Mouse (Mus musculus) heart, postnatal 14 days (tissue): ENCODE data around the gene Il10rb. TPM values are rescaled to one million over a fixed set of nuclear protein-coding genes. Genes with fewer than 3 reads are reported as not detected.

Source experiments
- DNase-seq, 2 experiments: peaks; one replicate each; pipeline ENCODE4 v3.0.0; 2021 to 2022
- intact Hi-C: fragments of 180-260 bp; cut with DNase I; formaldehyde crosslinking; loops from one replicate; pipeline ENCODE4 v1.15.1; 2025
- total RNA-seq, 2 experiments: library from RNA; stranded (reverse); gene quantifications; 2 replicates each; pipeline ENCODE4 v1.2.3; 2021

The Il10rb gene
- total RNA-seq, 2 experiments from 2014 or later = 86.4 to 94.7 TPM

DNA sequence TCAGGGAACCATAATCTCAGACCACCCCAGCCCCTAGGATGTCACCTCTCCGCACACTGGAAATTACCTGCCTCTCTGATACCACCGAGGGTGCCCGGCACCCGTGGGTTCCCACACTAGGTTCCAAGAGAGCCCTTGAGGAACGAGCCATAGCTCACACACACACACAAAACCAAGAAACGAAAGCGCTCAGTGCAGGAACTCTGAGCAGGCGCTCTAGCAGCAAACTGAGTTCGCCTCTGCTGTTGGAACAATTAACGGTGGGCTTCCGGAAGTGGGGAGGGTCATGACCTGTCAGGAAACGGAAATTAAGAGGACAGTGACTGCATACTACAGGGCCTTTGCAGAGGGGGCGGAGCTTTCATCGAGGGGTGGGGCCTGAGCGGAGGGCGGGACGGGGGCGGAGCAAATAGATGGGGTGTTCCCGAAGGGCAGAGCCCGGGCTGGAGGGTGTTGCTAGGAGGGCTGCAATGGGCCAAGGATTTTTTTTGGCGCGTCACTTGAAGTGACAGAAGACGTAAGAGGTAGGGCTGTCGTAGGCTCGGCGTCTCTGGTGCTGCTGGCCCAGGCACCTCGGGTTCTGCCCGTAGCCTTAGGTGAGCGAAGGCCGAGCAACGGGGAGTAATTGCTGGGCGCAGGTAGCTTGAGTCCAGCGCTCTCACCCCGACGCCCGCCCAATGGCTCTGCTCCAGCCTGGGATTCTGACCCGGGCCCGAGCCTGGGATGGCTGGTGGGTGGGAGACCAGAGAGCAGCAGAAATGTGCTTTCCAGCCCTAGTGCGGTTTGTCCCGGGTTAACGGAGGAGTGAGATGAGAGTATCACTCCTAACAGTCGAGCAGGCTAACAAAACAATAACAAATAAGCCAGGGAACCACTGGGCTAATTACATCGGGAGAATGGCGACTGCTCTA lies 58.9 kb downstream of the Il10rb start:
- intact Hi-C loops = no loop called here

DNA sequence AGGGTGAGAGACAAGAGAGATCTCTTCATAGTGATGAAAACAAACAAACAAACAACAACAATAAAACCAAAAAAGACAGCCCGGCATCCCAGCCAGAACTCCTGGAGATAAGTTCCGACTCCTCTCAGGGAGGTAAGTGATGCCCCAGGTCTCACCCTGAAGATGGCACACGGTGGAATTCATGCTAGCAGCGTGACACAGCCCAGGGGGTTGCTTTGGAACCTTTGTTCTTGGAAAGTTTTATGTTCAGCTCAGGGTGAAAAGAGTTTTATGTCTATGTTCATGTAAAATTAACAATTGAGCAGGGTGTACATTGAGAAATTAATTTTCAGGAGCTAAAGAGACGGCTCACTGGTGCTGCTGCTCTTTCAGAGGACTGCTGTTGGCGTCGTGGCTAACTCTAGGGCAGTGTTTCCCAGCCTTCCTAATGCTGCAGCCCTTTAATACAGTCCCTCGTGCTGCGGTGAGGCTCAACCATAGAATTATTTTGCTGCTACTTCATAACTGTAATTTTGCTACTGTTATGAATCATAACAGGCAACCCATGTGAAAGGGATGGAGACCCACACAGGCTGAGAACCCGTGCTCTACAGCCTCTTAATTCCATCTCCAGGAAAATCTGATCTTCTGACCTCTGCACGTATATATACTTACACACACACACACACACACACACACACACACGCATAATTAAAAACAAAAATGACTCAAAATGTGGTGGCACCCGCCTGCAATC lies 59.7 kb downstream of the Il10rb start:
- intact Hi-C loops = loop anchor here (2.0 kb wide), 1 partner anchor 19 kb away; the partner anchor contains the start of gene Ifnar1
- no peak for DNase-seq

More for the DNA sequence above, 58.9 kb downstream of the Il10rb start:
- peak; percentile 87 to 90 for DNase-seq

DNA sequence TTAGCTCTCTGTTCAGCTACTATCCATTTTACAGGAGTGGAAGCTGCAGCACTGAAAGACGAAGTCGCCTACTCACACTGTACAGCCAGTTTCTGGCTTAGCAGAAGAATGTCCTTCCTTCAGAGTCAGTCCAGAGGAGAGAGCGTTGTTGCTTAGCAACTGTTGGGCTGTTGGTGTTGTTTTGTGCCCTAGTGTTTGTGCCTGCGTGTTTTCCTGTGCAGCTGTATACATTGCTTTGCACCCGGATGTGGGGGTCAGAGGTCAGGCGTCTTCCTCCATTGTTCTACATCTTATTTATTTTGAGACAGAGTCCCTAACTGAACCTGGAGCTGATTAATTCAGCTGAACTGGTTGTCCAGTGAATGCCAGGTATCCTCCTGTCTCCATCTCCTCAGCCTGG lies 60.6 kb downstream of the Il10rb start:
- peak; percentile 33 to 36 for DNase-seq
- intact Hi-C loops = loop anchor here (2.0 kb wide), 1 partner anchor 18 kb away; the partner anchor contains the start of gene Ifnar1

DNA sequence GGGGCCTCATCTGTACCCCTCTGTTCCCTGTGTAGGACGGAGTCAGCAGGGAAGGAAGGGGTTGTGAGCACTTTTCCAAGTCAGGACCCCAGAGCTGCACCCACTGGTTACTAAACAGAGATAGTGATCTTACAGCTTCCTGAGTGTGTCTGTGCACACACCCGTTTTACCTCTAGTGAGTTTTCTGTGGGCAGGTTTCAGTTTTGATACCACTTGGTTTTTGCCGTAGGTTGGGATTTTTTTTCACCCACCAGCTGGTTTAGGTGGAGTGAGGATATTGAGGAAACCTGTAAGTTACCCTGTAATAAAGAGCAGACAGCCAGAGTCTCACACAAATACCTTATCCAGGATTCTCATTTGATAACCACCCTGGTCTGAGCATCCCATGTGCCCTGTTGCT lies 64.5 kb downstream of the Il10rb start:
- DNase-seq = no peak
- intact Hi-C loops = no loop called here

DNA sequence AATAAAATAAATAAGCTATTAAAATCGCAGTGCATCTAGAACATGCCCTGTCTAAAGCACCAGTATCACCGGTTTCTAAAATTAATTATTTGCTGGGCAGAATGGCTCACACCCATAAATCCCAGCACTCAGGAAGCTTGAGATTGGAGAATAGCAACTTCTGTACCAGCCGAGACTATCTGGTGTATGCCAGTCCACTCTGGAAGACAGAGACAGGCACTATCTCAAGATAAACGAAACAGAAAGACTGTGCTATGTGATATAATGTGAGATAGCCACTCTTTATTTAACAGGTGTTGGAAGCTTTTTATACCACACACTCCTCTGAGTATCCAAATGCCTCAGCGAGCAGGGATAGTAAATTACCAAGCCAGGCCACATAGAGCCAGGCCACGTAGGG lies 65.5 kb downstream of the Il10rb start:
- intact Hi-C loops = no loop called here
- no peak for DNase-seq

Other genes with a start within 250 kb of the Il10rb start
- gene Olig2, start 180.7 kb upstream of the Il10rb start, total RNA-seq = not detected
- gene Olig1, start 136.4 kb upstream of the Il10rb start, total RNA-seq = not detected
- 10 to 100 TPM; 32.9 to 33.2 TPM for gene Ifnar2, start 33.4 kb upstream of the Il10rb start, total RNA-seq
- gene Gm21970, start 14.4 kb upstream of the Il10rb start, total RNA-seq = not detected
- gene Ifnar1, start 79.1 kb downstream of the Il10rb start, total RNA-seq = 10 to 100 TPM; 36.6 to 42.0 TPM
- gene Ifngr2, start 140.9 kb downstream of the Il10rb start, total RNA-seq = 100 to 1,000 TPM; 125 to 142 TPM
- gene Tmem50b, start 191.6 kb downstream of the Il10rb start, total RNA-seq = 10 to 100 TPM; 65.1 to 65.2 TPM
- 10 to 100 TPM; 16.0 to 16.7 TPM for gene Dnajc28, start 212.9 kb downstream of the Il10rb start, total RNA-seq
- 10 to 100 TPM; 52.8 to 56.6 TPM for gene Gart, start 240.8 kb downstream of the Il10rb start, total RNA-seq
- gene Son, start 241.3 kb downstream of the Il10rb start, total RNA-seq = 100 to 1,000 TPM; 175 to 187 TPM